Mouse (Mus musculus) cerebral cortex, adult 2 months (tissue): ENCODE results near the gene Dync1i1.

Experiments used
- WGBS: fragments of 180-500 bp; shearing (Covaris S2); methylation state at CpG from one replicate; pipeline ENCODE4 v1.1.7; 2018; 5-methylcytosine and 5-hydroxymethylcytosine counted together

Gene Dync1i1

DNA sequence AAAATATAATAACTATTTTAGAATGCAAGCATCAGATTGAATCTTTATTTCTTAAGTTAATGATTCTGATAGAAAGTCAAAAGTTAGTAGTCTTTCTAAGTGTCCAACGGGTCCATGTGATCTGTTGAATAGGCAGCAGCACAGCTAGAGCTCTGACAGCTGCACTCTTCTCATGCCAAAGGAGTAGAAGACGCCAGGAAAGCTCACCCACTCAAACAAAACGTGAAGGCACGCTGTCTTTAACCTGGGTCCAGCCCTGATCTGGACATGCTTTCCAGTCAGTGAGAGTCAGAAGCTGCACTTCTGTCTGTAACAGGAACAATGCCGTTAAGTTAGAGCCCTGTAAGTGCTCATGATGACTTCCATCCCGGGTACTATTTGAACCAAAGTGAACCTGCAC lies 56.3 kb downstream of the Dync1i1 start:
- 51% methylated on average over 6 of the region's 6 CpGs for WGBS

DNA sequence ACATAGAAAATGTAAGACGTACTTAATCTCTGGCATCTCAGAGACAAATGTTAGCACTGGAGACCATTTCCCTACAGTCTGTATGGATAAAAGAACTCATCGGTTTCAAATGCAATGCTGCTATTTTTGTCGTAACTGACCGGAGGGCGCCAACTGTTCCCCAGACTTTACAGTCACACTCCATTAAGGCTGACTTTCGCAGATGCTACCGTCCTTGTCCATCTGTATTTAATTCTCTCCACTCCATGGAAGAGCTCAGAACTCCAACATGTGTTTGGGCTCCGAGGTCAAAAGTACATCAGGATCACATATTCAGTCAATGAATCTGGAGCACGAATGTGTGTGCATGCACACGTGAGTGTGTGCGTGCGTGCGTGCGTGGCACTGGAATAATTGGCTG lies 58.4 kb downstream of the Dync1i1 start:
- WGBS, result 88% methylated on average over 14 of the region's 14 CpGs

DNA sequence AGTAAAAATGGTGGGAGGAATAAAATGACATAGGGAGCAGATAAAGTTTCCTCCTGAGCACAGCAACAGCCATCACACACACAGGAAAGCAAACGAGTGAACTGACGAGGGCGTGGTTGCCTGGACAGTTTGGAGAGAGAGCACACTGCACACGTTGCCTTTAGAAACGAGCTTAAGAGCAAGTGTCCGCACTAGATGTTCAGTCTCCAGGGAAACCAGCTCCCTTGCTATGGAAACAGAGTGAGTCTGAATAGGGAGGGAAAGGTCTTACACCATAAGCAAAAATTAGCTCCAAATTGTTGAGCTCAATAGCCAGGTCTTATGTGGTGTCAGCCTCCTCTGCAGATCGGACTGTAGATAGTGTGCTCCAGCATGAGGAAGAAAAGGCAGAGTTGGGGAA lies 65.2 kb downstream of the Dync1i1 start:
- WGBS, result 48% methylated on average over 7 of the region's 7 CpGs

DNA sequence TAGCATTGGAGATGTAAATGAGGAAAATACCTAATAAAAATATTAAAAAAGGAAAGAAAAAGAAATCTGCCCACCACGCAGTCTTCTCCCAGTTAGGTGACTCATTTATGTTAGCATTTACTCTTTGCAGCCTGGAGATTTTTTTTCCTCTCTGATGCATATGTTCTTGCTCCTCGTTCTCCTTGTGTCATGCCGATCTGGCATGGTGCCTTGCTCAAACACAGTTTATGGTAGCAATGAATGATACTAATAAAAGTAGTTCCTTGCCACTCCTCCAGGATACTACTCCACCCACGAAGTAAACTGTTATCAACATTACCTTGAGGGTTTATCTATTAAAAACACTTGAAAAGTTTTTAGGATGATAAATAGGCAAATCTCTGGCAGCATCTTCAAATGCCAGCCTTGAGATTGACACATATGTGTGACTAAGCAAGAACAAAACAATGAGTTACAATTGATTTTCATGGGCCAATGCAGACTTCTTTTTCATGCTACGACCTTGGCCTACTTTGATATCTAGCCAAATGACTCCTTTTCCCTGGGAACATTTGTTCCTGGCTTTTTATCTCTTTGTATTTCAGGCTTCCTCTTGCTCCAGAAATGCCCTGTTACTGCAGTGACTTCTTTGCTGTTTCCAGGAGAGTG lies 68.8 kb downstream of the Dync1i1 start:
- 44% methylated on average over 5 of the region's 5 CpGs for WGBS

DNA sequence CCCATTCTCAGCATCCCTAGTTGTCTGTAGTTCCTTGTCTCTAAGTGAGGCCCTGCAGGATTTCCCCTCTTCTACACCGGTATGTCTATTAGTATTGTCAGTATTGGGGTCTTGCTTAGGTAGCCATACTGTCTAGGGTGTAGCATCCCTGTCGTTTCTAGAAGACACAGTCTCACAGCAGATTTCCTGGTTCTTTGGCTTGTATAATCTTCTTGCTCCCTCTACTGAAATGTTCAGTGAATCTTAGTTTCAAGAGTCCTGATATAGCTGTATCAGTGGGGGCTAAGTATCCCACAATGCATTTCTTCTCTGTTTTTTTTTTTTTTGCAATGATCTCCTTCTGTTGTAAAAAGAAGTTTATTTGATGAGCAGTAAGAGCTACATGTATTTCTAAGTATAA lies 69.9 kb downstream of the Dync1i1 start:
- WGBS, result 54% methylated on average over 2 of the region's 2 CpGs

DNA sequence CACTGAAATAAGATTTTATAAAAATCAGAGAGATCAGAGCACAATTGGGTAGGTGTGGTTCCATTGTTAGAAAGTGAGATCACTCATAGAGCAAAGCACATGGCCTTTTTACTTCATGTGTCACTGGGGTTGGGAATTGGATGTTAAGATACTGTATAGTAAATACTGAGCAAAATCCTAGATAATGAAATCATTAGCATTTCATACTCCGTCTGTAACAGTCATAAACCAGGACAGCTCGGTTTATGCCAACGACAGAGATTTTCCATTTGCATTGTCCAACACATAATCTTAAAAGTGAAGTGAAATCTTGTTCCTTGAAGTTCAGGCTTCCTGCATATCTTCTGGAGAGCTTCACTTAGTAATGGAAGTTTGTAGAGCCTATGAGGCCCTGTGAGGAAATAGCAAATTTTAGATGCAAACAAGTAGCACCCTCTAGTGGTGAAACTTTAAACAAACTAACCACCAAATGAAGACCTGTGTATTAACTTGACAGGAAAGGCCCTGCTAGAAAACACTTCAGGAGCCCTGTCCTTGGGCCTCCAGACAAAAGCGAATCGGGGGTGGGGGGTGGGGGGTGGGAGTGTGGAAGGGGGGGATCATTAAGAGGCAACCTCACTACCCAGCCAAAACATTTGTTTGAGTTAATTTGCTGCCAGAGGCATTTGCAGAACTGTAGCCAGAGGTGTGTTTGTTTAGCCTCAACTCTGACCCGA lies 76.8 kb downstream of the Dync1i1 start:
- 37% methylated on average over 6 of the region's 6 CpGs for WGBS

DNA sequence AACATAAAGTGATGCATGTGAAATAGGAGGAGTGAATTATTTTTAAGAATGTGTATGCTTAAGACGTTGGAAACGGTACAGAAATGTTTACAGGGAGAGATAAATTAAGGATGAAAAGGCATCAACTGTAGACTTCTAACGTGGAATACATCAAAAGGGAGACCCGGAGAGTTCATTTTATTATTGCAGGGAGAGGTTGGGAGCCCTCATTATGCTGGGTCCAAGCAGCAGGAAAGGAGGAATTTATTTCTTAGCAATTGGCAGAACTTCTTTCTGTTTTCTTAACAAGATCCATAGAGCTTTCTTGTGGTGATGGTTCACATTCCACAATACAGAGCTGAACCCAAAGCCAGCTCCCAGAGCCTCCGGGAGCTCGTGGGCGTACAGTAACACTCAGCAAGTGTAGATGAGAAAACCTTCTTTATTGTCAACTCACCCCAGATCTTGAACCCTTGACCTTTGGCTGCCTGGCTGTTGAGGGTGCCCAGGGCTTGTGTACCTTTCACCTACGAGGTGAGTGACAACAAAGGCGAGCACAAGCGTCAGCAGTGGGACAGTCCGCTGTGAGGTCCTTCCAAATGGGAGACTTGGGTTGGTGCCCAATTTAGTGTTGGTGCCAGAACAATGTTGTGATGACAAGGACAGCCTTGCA lies 77.5 kb downstream of the Dync1i1 start:
- 38% methylated on average over 11 of the region's 11 CpGs for WGBS

DNA sequence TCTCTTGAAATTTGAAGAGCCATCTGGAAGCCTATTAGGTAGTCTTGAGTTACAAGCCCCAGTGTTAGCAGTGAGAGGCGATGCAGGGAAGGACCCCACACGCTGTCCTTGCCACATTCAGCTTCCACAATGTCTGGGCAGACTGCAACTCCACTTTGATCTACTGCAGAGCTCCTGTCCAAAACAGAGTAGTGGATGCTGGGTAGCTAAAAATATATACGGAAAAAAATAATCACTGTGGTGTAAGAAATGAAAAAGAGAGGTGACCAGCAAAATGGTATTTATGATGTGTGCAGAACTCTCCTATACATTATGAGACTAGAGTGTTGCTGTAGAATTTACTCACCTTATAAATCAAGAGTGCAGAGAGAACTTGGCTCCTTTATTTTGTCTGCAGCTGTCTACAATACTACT lies 82.6 kb downstream of the Dync1i1 start:
- 54% methylated on average over 3 of the region's 3 CpGs for WGBS

DNA sequence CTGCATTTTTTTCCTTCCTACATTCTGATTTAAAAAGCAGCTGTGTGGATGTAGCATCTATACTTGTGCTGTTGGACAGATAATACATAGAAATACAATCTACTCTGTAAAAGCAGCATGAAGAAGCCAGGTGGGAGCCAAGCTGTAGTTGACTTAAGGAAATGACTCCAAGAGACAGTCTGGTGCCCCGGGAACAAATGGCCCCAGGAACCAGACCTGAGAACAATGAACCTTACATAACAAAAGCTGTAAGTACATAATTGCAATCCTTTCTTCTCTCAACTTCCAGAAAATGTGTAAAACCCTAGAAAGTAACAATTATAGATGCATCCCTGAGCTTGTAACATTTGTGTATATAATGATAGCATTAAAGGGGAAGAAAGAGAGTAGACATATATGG lies 86.6 kb downstream of the Dync1i1 start:
- 49% methylated on average over 1 of the region's 1 CpGs for WGBS

DNA sequence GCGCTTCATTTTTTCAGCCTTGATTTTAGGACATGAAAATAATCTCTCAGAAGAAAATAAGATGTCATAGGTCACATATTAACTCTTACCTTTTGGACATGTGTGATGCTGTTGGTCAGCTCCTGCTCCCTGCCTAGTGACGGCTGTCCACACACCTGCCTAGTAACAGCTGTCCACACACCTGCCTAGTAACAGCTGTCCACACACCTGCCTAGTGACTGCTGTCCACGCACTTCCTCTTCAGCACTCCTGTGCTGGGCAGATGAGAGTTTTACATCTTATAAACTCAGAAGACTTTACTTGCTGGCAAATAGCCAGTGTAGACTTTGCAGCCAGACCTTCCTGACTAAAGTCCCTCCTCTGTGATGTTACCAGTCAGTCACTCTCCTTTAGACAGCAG lies 94.2 kb downstream of the Dync1i1 start:
- WGBS, result 93% methylated on average over 3 of the region's 3 CpGs

DNA sequence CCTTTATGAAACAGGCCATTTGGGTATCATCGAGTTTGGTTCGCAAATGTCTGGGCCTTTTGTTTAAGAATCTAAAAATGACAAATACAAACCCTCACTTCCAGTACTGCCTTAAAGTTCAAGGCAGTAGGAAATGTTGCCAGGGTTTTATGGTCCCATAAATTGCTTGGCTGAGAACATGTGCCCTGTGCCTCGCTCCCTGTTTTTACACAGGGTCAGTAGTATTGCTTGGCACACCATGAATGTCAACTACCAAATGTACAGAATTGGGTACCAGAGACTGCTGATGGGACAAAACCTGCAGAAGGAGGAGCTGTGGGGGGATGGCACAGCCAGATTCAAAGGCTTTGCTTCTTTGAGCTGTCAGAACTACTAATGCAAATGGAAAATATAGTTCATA lies 100.0 kb downstream of the Dync1i1 start:
- 98% methylated on average over 3 of the region's 3 CpGs for WGBS

DNA sequence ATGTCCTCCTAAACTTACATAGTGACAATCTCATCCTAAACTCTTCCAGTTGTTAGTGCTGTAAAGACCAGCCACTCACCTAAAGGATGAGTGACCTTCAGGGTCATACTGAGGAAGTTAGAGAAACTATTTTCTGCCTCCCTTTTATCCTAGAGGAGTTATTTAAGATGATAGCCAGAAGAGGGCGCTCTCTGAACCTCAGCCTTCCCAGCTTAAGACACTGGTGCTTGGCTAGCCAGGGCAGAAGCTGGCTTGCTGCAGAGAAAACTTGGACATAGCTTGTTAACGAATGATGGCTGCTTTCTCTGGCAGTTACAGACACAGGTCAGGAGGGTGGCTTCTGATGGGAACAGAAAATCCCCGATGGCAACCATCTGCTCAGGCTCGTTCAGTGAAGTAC lies 101.6 kb downstream of the Dync1i1 start:
- WGBS, result 59% methylated on average over 4 of the region's 4 CpGs

DNA sequence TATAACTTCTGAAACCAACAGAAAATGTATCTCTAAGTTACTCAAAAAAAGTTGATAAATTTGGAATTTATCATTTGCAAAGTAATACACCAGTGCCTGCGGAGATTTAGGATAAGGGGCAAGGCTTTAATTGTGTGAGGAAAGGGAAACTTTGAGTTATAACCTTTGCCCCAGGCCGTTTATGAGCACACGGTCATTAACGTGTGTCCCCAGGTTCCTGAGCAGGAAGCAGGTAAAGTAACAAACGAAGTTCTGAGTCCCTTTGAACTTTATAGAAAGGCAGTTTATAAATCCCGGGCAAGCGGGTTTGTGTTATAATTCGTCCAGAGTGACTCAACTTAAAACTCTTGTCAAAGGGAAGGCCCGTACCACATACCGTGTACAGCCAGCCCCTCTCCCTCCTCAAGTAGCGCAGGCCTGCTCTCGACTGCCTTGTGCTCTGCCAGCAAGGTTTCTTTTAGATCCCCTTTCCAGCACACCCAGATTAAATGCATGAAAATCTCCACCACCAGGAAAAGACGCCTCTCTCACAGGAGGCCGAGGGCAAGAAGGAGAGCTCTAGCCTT lies 103.1 kb downstream of the Dync1i1 start:
- WGBS, result 72% methylated on average over 14 of the region's 14 CpGs

DNA sequence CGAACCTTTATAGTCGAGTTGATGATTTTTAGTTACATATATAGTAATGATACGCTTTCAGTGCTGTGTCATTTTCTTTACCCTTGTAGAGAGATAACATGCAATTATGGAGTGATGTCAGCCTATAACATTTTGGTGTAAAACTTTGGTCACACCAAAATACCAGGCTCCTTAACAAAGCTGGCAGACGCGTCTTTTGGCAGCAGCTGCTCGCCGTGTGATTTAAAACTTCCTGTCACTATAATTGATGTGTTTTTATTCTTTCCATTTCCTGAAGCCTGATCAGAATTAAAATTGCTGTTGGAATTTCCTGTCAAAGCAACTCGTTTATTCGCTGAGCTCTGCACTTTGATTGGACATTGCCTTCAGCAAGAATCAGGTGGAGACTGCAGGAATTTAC lies 103.7 kb downstream of the Dync1i1 start:
- 48% methylated on average over 9 of the region's 9 CpGs for WGBS

DNA sequence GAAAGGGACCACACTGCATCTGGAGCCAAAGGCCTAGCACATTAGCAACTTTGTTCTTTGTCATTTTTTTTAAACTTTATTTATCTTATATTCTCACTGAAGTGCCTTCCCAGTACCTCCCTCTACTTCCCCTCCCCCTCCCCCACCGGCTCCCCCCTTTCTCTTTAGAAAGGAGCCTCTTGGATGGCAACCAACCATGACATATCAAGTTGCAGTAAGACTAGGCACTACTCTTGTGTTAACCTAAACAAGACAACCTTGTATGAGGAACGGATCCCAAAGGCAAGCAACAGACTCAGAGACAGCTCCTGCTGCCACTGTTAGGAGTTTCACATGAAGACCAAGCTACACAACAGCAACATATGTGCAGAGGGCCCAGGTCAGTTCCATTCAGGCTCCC lies 105.3 kb downstream of the Dync1i1 start:
- WGBS, result 83% methylated on average over 2 of the region's 2 CpGs

DNA sequence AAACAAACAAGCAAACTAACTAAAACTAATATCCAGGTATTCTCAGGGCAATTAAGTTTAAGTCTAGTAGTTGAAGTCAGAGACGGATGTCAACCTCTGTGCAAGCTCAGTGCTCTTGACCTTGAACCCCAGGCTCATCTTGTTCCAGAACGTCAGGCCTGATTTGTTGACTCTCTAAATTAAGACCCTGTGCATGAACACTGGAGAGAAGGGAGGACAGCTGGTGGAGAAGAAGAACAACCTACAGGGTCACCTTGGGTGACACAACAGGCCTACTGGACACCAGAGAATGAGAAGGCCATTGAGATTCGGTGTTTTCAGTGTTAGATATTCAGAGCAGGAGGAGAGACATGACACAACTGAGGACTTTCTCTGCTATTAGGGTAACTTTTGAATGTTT lies 105.8 kb downstream of the Dync1i1 start:
- 92% methylated on average over 3 of the region's 3 CpGs for WGBS

DNA sequence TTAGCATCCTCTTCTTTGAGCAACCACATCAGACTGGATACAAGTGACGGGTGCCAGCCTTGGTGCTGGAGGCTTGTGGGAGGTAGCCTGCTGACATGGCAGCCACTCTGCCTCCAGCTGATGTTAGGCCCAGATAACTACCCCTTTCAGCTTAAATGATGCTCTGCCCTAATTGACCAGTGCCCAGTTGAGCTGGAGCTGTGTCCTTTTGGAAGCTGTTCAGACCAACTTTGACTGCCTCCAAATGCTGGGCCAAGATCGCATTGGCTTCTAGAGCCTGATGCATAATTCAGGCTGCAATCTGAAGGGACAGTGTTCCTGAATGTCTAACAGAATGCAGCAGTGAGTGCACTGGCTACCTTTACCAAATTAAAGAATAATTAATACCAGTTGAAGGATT lies 107.4 kb downstream of the Dync1i1 start:
- WGBS, result 65% methylated on average over 2 of the region's 2 CpGs

DNA sequence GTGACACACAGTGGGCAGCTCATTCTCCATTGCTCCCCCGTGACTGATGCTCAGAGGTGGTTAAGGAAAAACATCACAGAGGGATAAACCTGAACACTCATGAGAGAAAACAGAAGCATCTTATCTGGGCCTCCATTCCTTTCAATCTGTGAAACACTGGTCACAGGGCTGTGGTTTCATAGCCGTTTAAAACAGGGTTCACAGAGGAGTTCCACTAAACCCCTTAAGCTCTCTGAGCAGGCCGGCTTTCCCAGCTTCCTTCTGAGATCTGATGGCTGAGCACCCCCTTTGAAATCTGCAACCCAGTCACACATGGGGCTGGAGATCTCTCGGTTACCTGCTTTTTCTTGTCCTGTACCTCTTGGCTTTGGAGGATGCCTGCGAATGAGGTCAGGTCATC lies 117.0 kb downstream of the Dync1i1 start:
- 85% methylated on average over 5 of the region's 5 CpGs for WGBS

DNA sequence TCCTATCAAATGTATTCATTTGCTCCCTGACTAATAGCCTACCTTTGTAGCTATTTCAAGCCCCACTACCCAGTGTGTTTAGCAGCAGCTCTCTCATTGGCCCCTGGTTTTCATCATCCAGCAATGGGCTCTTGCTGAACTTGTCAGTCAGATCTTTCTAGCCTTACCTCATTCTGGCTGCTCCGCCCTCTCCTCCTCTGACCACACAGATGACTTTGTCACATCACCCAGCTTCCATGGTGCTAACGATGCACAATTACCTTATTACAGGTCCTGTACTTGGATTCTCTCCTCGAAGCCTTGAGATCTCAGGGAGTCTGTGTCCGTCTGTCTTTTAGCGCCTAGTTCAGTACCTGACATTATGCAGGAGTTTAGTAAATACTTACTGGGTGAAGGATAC lies 120.7 kb downstream of the Dync1i1 start:
- WGBS, result 97% methylated on average over 5 of the region's 5 CpGs

DNA sequence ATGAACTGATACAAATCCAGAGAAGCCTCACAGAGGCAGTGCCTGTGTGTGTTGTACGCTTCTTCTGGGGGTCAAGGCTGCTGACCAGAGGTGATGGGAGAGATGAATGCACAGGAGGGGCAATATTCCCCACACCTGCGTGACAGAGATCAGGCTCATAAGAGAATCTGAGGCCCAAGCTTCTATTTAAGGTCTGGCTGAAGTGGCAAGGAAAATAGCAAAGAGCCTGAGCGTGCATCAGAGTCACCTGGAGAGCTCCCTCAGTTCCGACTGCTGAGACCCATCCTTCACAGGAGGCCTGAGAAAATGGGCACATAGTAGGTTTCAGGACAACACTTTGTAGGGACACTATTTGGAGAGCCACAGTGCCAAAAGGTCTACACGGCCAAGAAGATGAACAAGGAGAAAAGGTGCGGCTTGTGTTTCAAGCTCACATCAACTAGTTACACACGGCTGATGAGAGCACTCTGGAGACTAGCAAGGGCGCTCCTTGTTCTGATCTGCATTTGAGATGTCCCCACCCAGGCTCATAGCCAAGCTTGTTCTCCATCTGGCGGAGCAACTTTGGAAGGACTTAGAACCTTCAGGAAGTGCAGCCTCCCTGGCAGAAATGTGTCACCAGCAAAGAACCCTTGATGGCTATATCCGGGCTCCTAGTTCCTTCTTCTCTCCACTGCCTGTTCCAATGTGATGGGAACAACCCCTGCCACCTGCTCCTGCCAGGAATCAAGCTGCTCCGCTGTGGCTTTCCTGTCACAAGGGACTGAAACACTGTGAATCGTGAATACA lies 128.8 kb downstream of the Dync1i1 start:
- 77% methylated on average over 12 of the region's 12 CpGs for WGBS

DNA sequence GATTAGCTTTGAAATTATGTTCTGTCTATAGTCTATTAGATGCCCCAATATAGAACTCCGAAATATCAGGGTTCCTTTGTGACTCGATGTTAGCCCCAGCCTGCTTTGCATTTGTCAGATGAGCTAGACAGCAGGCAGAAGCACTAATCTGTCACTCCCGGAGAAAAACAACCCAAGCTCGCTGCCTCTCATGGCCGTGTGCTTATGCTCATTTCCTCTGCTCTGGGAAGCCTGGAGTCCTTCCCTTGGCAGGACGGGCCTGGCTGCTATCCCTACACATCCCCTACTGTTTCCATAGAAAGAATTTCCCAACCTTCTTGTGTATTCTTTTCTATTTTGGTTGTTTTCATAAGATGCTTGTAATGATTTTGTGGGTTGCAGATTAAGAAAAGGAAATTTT lies 130.1 kb downstream of the Dync1i1 start:
- WGBS, result 57% methylated on average over 6 of the region's 6 CpGs

DNA sequence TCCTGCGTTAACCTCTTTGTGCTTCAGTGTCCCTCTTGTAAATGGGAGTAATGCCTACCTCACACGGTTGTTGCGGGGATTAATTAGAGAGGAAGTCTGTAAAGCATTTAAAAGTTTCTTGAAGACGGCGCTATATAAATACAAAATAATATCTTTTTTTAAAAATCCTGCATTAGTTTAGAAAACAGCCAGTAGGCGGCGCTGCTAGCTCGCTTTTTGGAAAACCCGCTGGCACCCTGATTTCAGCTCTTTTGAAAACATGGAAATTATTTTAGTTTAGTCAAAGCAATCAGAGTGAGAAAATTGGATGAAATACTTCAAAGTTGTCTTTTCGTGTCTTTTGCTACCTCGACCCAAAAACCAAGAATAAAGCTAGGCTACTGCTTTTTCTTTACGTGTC lies 132.9 kb downstream of the Dync1i1 start:
- 6% methylated on average over 12 of the region's 12 CpGs for WGBS
